Mouse (Mus musculus) forebrain, embryonic 15.5 days (tissue): ENCODE measurements at regions not wholly inside any gene's neighbourhood (a gene's known extent, or its start where the extent isn't known, plus 50 kb on each side); places are given as distances from the start of the nearest gene placed in this dataset.

Experiments
- ATAC-seq: fragments of 200-750 bp; cut with Nextera tagmentation; replicated peaks from 2 replicates; pipeline ENCODE4 v1.8.0; 2017; ENCODE audit warnings: mild to moderate bottlenecking, moderate TSS enrichment, moderate library complexity
- H3K27ac ChIP-seq: fragments of 300-500 bp; sonication (generic); replicated peaks from 2 replicates; pipeline ENCODE4 v1.5.1; 2015; ENCODE audit warnings: mild to moderate bottlenecking, inconsistent platforms
- H3K27me3 ChIP-seq: fragments of 300-500 bp; sonication (generic); 2 replicates; pipeline ENCODE4 v1.6.1; 2015; ENCODE audit warnings: inconsistent platforms
- H3K36me3 ChIP-seq: fragments of 300-500 bp; sonication (generic); 2 replicates; pipeline ENCODE4 v1.6.1; 2015; ENCODE audit warnings: mild to moderate bottlenecking, inconsistent platforms
- H3K4me1 ChIP-seq: fragments of 300-500 bp; sonication (generic); 2 replicates; pipeline ENCODE4 v1.6.1; 2015; ENCODE audit warnings: inconsistent platforms
- H3K4me2 ChIP-seq: fragments of 300-500 bp; sonication (generic); replicated peaks from 2 replicates; pipeline ENCODE4 v1.6.1; 2015; ENCODE audit warnings: mild to moderate bottlenecking, inconsistent platforms
- H3K4me3 ChIP-seq: fragments of 300-500 bp; sonication (generic); 2 replicates; pipeline ENCODE4 v1.5.1; 2015; ENCODE audit warnings: mild to moderate bottlenecking, inconsistent platforms
- H3K9ac ChIP-seq: fragments of 300-500 bp; sonication (generic); replicated peaks from 2 replicates; pipeline ENCODE4 v1.6.1; 2015; ENCODE audit warnings: mild to moderate bottlenecking, inconsistent platforms
- H3K9me3 ChIP-seq: fragments of 300-500 bp; sonication (generic); 2 replicates; pipeline ENCODE4 v1.6.1; 2016; ENCODE audit warnings: inconsistent platforms
- WGBS: fragments of 180-500 bp; shearing (Covaris S2); methylation state at CpG from one replicate; pipeline ENCODE4 v1.1.7; 2015; ENCODE audit warnings: mixed read lengths; 5-methylcytosine and 5-hydroxymethylcytosine counted together

- H3K4me3 ChIP-seq, result no peak overlapping the region
- H3K9ac ChIP-seq, result no peak overlapping the region
- no peak overlapping the region for H3K4me2 ChIP-seq
- H3K4me1 ChIP-seq, result no peaks in the 10 kb centered on the region
- no peaks in the 10 kb centered on the region for H3K9me3 ChIP-seq
- 85% methylated on average over 3 of the region's 3 CpGs for WGBS
- ATAC-seq, result no peak
- H3K27me3 ChIP-seq, result no peaks in the 10 kb centered on the region
- no peaks in the 10 kb centered on the region for H3K36me3 ChIP-seq
- no peak overlapping the region for H3K27ac ChIP-seq
These were observed 103.8 kb downstream of the Hlx start for GRCm38 (mm10) chr1:184628566-184629168.

DNA sequence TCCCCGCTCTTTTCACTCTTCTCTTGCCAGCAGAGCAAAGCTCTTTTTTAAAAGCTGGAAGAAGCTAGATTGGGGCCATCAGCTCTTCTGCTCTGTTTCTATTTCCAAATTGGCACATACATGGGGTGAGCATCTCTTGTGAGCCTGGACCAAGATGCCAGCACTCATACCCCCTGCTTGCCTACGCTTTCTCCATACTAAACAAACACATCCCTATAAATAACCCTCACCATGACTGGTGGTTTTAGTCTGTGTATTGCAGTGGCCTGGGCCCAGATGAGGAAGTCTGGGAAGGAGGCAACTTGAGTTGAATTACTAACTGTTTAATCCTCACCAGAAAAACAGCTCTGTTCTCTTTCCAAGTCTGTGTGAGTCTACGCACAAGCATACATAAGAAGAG, 110.0 kb downstream of the Hlx start:
- Histone ChIP-seq H3K4me3 (no peak overlapping the region), H3K4me2 (no peak overlapping the region), H3K27ac (no peak overlapping the region), H3K9ac (no peak overlapping the region), H3K9me3 (no peaks in the 10 kb centered on the region), H3K27me3 (no peaks in the 10 kb centered on the region), H3K4me1 (no peaks in the 10 kb centered on the region), H3K36me3 (no peaks in the 10 kb centered on the region)
- WGBS, result 88% methylated on average over 3 of the region's 3 CpGs
- ATAC-seq, result no peak

GRCm38 (mm10) chr1:184621950-184622349, 110.5 kb downstream of the Hlx start:
- Histone ChIP-seq H3K27ac (no peak overlapping the region), H3K27me3 (no peaks in the 10 kb centered on the region), H3K9ac (no peak overlapping the region), H3K4me3 (no peak overlapping the region), H3K9me3 (no peaks in the 10 kb centered on the region), H3K36me3 (no peaks in the 10 kb centered on the region), H3K4me1 (no peaks in the 10 kb centered on the region), H3K4me2 (no peak overlapping the region)
- ATAC-seq, result no peak
- 86% methylated on average over 15 of the region's 15 CpGs for WGBS

DNA sequence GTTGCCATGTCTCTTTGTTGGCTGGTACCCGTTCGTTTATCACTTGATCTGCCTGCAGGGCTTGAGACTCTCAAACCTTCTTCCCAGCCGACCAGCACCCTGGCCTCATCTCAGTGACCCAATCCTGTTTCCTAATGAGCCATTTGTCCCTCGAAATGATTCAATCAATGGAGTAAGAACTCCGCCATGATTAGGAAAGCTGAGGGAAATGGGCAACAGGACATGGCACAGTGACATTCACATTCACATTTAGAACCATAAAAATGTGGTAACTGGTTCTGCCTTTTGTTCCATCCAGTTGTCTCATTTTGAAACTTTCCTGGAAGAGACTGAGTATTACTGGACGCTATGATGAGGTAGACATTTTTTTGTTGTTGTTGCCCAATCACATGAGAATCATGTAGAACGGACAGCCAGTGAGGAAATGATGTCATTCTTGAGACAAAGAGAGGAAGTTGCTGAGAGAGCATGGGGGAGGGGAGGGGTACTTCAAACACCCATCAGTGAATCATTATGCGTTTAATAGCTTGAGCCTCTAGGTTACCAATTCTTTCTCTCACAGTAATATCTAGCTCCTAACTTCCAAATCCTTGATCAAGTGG, 114.5 kb downstream of the Hlx start:
- Histone ChIP-seq H3K4me1 (no peaks in the 10 kb centered on the region), H3K27me3 (no peaks in the 10 kb centered on the region), H3K9ac (no peak overlapping the region), H3K9me3 (no peaks in the 10 kb centered on the region), H3K36me3 (no peaks in the 10 kb centered on the region), H3K4me3 (no peak overlapping the region), H3K4me2 (no peak overlapping the region), H3K27ac (no peak overlapping the region)
- 87% methylated on average over 8 of the region's 8 CpGs for WGBS
- no peak for ATAC-seq

DNA sequence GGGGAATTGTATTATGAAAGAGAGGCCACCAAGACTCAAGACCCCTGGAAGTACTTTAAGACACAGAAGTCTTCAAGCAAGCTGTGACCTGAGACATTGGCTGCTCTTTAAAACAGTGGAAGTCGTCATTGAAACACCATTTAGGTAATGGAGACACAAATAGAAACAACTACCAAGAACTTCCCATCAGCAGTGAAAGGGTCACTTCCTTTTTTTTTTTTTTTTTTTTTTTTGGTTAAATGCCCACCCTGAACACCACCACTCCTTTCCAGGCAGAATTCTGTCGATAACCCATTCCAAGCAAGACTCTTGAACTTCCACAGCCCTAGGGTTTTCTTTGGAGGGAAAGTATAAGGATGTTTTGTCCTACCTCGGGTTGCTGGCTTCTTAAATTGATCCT, 116.4 kb downstream of the Hlx start:
- ATAC-seq, result no peak
- H3K9ac ChIP-seq, result no peak overlapping the region
- H3K36me3 ChIP-seq, result no peaks in the 10 kb centered on the region
- H3K4me3 ChIP-seq, result no peak overlapping the region
- 77% methylated on average over 3 of the region's 3 CpGs for WGBS
- H3K4me1 ChIP-seq, result no peaks in the 10 kb centered on the region
- H3K27ac ChIP-seq, result no peak overlapping the region
- H3K27me3 ChIP-seq, result no peaks in the 10 kb centered on the region
- H3K9me3 ChIP-seq, result no peaks in the 10 kb centered on the region
- no peak overlapping the region for H3K4me2 ChIP-seq

DNA sequence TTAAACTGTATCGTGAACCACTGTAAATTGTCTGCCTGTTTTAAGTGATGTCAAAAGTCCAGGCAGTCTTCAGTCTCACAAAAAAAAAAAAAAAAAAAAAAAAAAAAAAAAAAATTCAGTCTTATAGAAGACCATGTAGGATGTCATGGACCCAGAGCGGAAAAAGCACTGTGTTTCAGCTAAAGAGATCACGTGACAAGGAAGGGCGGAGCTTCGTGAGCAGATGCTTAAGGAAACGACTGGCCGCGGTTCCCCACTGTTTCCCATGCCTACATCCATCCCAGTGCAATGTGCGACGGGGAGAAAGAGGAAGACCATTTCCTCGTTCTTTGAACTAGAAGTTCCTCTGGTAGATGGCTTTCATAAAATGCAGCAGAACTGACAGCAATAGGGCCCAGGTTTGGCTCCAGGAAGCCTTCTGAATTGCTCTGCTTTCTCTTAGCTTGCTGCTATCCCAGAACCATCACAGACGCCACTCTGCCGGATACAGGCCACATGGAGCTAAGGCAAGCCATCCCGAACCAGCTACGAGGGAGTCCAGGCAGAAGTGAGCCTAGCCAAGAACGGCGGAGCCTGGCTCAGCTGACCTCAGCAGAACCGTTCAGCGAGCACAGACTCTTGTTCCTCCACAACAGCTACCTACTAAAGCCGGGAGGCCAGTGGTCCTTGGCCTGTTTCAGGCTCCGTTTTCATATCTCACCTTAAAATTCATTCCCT, 117.6 kb downstream of the Hlx start:
- Histone ChIP-seq H3K4me1 (no peaks in the 10 kb centered on the region), H3K9ac (no peak overlapping the region), H3K4me2 (no peak overlapping the region), H3K4me3 (no peak overlapping the region), H3K27ac (no peak overlapping the region), H3K27me3 (no peaks in the 10 kb centered on the region), H3K9me3 (no peaks in the 10 kb centered on the region), H3K36me3 (no peaks in the 10 kb centered on the region)
- no peak for ATAC-seq
- WGBS, result 86% methylated on average over 21 of the region's 21 CpGs

DNA sequence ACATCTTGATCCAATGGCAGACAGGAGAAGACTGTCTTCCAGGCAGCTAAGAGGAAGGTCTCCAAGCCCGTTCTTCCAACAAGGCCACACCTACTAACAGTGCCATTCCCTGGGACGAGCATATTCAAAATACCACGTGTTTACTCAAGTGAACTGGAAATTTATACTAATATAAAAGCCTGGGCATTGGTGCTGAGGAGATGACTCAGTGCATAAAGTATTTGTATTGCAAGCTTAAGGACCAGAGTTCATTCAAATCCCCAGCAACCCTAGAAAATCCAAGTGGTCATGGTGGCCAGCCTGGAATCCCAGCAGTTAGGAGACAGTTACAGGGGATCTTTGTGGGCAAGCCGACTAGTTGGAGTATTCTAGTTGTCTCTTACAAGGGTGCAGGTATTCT, 119.5 kb downstream of the Hlx start:
- H3K27me3 ChIP-seq, result no peaks in the 10 kb centered on the region
- H3K4me3 ChIP-seq, result no peak overlapping the region
- H3K4me2 ChIP-seq, result no peak overlapping the region
- WGBS, result 71% methylated on average over 4 of the region's 4 CpGs
- no peaks in the 10 kb centered on the region for H3K9me3 ChIP-seq
- no peak overlapping the region for H3K27ac ChIP-seq
- ATAC-seq, result no peak
- no peaks in the 10 kb centered on the region for H3K36me3 ChIP-seq
- H3K4me1 ChIP-seq, result peaks cover 6% of the 10 kb centered on the region; the same call in 1 of the 2 replicates
- H3K9ac ChIP-seq, result no peak overlapping the region

DNA sequence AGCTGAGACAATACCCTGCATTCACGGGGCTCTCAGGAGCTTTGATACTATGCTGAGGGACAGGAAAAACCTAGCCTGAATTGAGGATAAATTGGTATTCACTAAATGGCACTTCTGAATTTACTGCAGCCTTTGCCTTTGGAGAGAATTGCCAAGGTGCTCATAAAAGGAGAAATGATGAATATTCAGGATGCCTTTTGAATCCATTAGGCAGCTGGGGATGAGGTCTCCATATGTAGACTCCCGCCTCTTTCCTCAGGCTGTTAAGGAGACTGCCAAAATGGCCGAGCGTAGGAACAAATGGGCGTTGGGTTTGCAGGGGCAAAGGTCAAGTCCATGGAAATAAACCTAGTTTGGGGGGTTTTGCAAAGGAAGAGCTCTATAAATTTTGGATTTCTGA, 123.5 kb downstream of the Hlx start:
- peaks cover 6% of the 10 kb centered on the region; the same call in 1 of the 2 replicates for H3K4me1 ChIP-seq
- H3K9me3 ChIP-seq, result no peaks in the 10 kb centered on the region
- ATAC-seq, result peak; percentile 67; the same call in 1 of the 2 replicates
- H3K4me3 ChIP-seq, result no peak overlapping the region
- whole genome bisulfite sequencing, result 24% methylated on average over 5 of the region's 5 CpGs
- no peaks in the 10 kb centered on the region for H3K27me3 ChIP-seq
- H3K36me3 ChIP-seq, result no peaks in the 10 kb centered on the region
- no peak overlapping the region for H3K9ac ChIP-seq
- no peak overlapping the region; the same call in 1 of the 2 replicates for H3K27ac ChIP-seq
- H3K4me2 ChIP-seq, result no peak overlapping the region

DNA sequence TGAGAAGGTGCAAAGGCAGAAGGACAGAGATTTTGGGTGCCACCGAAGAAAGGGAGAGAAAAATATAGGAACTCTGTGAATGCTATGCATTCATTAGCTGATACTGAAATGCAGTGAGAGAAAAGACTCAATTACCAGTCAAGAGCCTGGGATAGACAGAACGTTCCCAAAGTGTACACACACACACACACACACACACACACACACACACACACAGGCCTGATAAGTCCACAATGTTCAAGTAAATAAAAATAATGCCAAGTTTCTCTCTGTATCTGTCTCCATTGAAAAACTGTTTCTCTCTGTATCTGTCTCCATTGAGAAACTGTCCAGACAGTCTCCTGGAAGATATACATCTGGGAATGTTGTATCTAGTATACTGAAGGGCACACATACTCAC, 124.1 kb downstream of the Hlx start:
- 41% methylated on average over 2 of the region's 2 CpGs for WGBS
- Histone ChIP-seq H3K27me3 (no peaks in the 10 kb centered on the region), H3K9me3 (no peaks in the 10 kb centered on the region), H3K9ac (no peak overlapping the region), H3K36me3 (no peaks in the 10 kb centered on the region), H3K27ac (no peak overlapping the region), H3K4me3 (no peak overlapping the region), H3K4me2 (no peak overlapping the region), H3K4me1 (peaks cover 6% of the 10 kb centered on the region; the same call in 1 of the 2 replicates)
- no peak for ATAC-seq

GRCm38 (mm10) chr1:184606541-184606940, 125.9 kb downstream of the Hlx start:
- Histone ChIP-seq H3K9ac (no peak overlapping the region), H3K4me3 (no peak overlapping the region), H3K27ac (no peak overlapping the region), H3K4me1 (peaks cover 6% of the 10 kb centered on the region; the same call in 1 of the 2 replicates), H3K36me3 (no peaks in the 10 kb centered on the region), H3K27me3 (no peaks in the 10 kb centered on the region), H3K9me3 (no peaks in the 10 kb centered on the region), H3K4me2 (no peak overlapping the region)
- no peak for ATAC-seq
- 86% methylated on average over 8 of the region's 8 CpGs for WGBS

GRCm38 (mm10) chr1:184605666-184606065, 126.8 kb downstream of the Hlx start:
- H3K4me2 ChIP-seq, result no peak overlapping the region
- H3K4me3 ChIP-seq, result no peak overlapping the region
- ATAC-seq, result no peak
- peaks cover 6% of the 10 kb centered on the region; the same call in 1 of the 2 replicates for H3K4me1 ChIP-seq
- 91% methylated on average over 7 of the region's 7 CpGs for WGBS
- H3K27ac ChIP-seq, result no peak overlapping the region
- no peak overlapping the region for H3K9ac ChIP-seq
- no peaks in the 10 kb centered on the region for H3K27me3 ChIP-seq
- no peaks in the 10 kb centered on the region for H3K36me3 ChIP-seq
- H3K9me3 ChIP-seq, result no peaks in the 10 kb centered on the region

DNA sequence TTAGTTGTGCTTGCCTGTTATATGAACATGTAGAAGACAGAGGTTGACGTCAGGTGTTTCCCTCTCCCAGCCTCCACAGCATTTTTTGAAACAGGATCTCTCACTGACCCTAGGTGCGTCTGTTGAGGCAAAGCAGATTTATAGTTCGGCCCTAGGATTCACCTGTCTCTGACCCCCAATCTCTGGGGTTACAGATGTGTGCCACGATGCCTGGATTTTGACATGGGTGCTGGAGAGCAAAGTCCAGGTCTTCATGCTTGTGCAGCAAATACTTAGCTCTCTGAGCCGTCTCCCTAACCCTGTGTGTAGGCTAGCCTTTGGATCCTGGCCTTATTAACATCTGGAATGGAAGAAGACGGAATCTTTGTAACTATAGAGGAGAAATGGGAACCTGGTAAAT, 129.3 kb downstream of the Hlx start:
- H3K9me3 ChIP-seq, result no peaks in the 10 kb centered on the region
- H3K27ac ChIP-seq, result no peak overlapping the region
- H3K9ac ChIP-seq, result no peak overlapping the region
- 92% methylated on average over 6 of the region's 6 CpGs for WGBS
- no peaks in the 10 kb centered on the region for H3K4me1 ChIP-seq
- no peak overlapping the region for H3K4me3 ChIP-seq
- no peak overlapping the region for H3K4me2 ChIP-seq
- no peak for ATAC-seq
- H3K27me3 ChIP-seq, result no peaks in the 10 kb centered on the region
- H3K36me3 ChIP-seq, result no peaks in the 10 kb centered on the region
